Mouse (Mus musculus) embryonic fibroblast, embryonic 13.5 days (primary cell): ENCODE data around the gene Mei1.

ENCODE experiments used
- CTCF ChIP-seq: IDR thresholded peaks from 2 replicates; pipeline ENCODE4 v1.5.1; 2011; ENCODE audit warnings: mild to moderate bottlenecking, control low read depth, low read length, moderate library complexity, borderline replicate concordance; ENCODE audit not compliant: insufficient read depth
- POLR2A ChIP-seq: IDR thresholded peaks from 2 replicates; pipeline ENCODE4 v1.6.1; 2011; ENCODE audit warnings: low read depth, mild to moderate bottlenecking, control low read depth, low read length, moderate library complexity

GRCm38 (mm10) chr15:82047080-82047883, 22.5 kb upstream of the Mei1 start, which contains the start of gene Snu13:
- TF ChIP-seq POLR2A, result peak; percentile 85
- no peak for TF ChIP-seq CTCF
